Mouse (Mus musculus) v-Abl transformed pro-B cells (cell line): ENCODE data around the gene Lemd1.

Source experiments
- in situ Hi-C, 2 experiments: fragments of 400-800 bp; cut with MboI; formaldehyde crosslinking; loops; one replicate each; pipeline ENCODE4 v1.15.1; 2025; ENCODE audit not compliant: unreplicated experiment in 2 of 2

Lemd1 gene

GRCm38 (mm10) chr1:132282177-132282536 is 90.9 kb downstream of the Lemd1 start:
- in situ Hi-C loops: no loop called here

- in situ Hi-C loops: no loop called here
Measured at GRCm38 (mm10) chr1:132283018-132283417, 91.8 kb downstream of the Lemd1 start.

GRCm38 (mm10) chr1:132286735-132287134 is 95.5 kb downstream of the Lemd1 start:
- in situ Hi-C loops: no loop called here

- in situ Hi-C loops: no loop called here
Measured at GRCm38 (mm10) chr1:132287445-132287844, 96.2 kb downstream of the Lemd1 start.

- in situ Hi-C loops: no loop called here
Measured at GRCm38 (mm10) chr1:132287991-132288451, 96.8 kb downstream of the Lemd1 start.

GRCm38 (mm10) chr1:132289965-132290364 is 98.7 kb downstream of the Lemd1 start:
- in situ Hi-C loops: no loop called here

GRCm38 (mm10) chr1:132290921-132291675 is 99.9 kb downstream of the Lemd1 start:
- in situ Hi-C loops: no loop called here

GRCm38 (mm10) chr1:132291706-132292105 is 100.5 kb downstream of the Lemd1 start:
- in situ Hi-C loops: no loop called here

GRCm38 (mm10) chr1:132292318-132293129 is 101.3 kb downstream of the Lemd1 start:
- in situ Hi-C loops: no loop called here

GRCm38 (mm10) chr1:132295506-132295905 is 104.3 kb downstream of the Lemd1 start:
- in situ Hi-C loops: no loop called here

GRCm38 (mm10) chr1:132296051-132296450 is 104.8 kb downstream of the Lemd1 start:
- in situ Hi-C loops: no loop called here

- in situ Hi-C loops: no loop called here
Measured at GRCm38 (mm10) chr1:132298425-132298800, 107.2 kb downstream of the Lemd1 start, which contains the start of gene Klhdc8a. Gene Klhdc8a, plus strand, starts transcription at chr1:132298626.

GRCm38 (mm10) chr1:132298801-132299464 is 107.7 kb downstream of the Lemd1 start:
- in situ Hi-C loops: no loop called here

- in situ Hi-C loops: no loop called here
Measured at GRCm38 (mm10) chr1:132299744-132300143, 108.5 kb downstream of the Lemd1 start.

GRCm38 (mm10) chr1:132301242-132301641 is 110.0 kb downstream of the Lemd1 start:
- in situ Hi-C loops: no loop called here

- in situ Hi-C loops: no loop called here
Measured at GRCm38 (mm10) chr1:132302341-132302866, 111.2 kb downstream of the Lemd1 start.

GRCm38 (mm10) chr1:132304618-132305214 is 113.5 kb downstream of the Lemd1 start:
- in situ Hi-C loops: loop anchor here in 1 of 2 experiments (5.0 kb wide), 3 partner anchors 137 to 288 kb away; no protein-coding TSS in a partner anchor

- in situ Hi-C loops: loop anchor here in 1 of 2 experiments (5.0 kb wide), 3 partner anchors 139 to 286 kb away; no protein-coding TSS in a partner anchor
Measured at GRCm38 (mm10) chr1:132306160-132306559, 114.9 kb downstream of the Lemd1 start.

- in situ Hi-C loops: loop anchor here in 1 of 2 experiments (5.0 kb wide), 3 partner anchors 140 to 285 kb away; no protein-coding TSS in a partner anchor
Measured at GRCm38 (mm10) chr1:132306808-132307207, 115.6 kb downstream of the Lemd1 start.

- in situ Hi-C loops: loop anchor here in 1 of 2 experiments (5.0 kb wide), 3 partner anchors 141 to 284 kb away; no protein-coding TSS in a partner anchor
Measured at GRCm38 (mm10) chr1:132307962-132308361, 116.7 kb downstream of the Lemd1 start.
